Mouse (Mus musculus): ENCODE measurements around the gene Il12rb1. TPM values are rescaled to one million over a fixed set of nuclear protein-coding genes. Genes with fewer than 3 reads are reported as not detected.

The Il12rb1 gene
- polyA plus RNA-seq, 1 experiment, result 6.5 TPM

GRCm38 (mm10) chr8:70769359-70769758 lies 38.9 kb upstream of the Il12rb1 start:
- H3K4me2 ChIP-seq (ENCODE audit: low read depth), result no peak overlapping the region
- no peaks in the 10 kb centered on the region for H3K79me2 ChIP-seq (ENCODE audit: control insufficient read depth, insufficient read depth)
- no peak overlapping the region for H3ac ChIP-seq (ENCODE audit: control insufficient read depth, insufficient read length)
- H3K27me3 ChIP-seq (ENCODE audit: control insufficient read depth, insufficient read depth, insufficient read length), result no peaks in the 10 kb centered on the region
- TF ChIP-seq TCF12 (IDR thresholded peaks at IDR 0.05; ENCODE audit: insufficient read depth, poor library complexity, severe bottlenecking) (no peak), USF1 (IDR thresholded peaks at IDR 0.05; ENCODE audit: low read depth) (no peak), MYOG (IDR thresholded peaks at IDR 0.05; ENCODE audit: control insufficient read depth in 1 of 3, insufficient read depth in 1 of 3, insufficient read length in 2 of 3, low read depth in 2 of 3) (peak in 1 of 3 experiments; percentile 68), SRF (IDR thresholded peaks at IDR 0.05; ENCODE audit: control insufficient read depth, insufficient read length, low read depth) (no peak), MYOD1 (IDR thresholded peaks at IDR 0.05; ENCODE audit: control insufficient read depth in 1 of 3, insufficient read length in 2 of 3, low read depth in 2 of 3) (peak in 2 of 3 experiments; percentile 20 to 48), E2F4 (IDR thresholded peaks at IDR 0.05; ENCODE audit: insufficient read depth) (no peak), MAX (IDR thresholded peaks at IDR 0.05; ENCODE audit: low read depth) (no peak), POLR2A (IDR thresholded peaks at IDR 0.05; ENCODE audit: insufficient read length, low read depth) (peak; percentile 36), REST (IDR thresholded peaks at IDR 0.05; ENCODE audit: insufficient read depth, insufficient read length) (no peak), POLR2AphosphoS2 (IDR thresholded peaks at IDR 0.05; ENCODE audit: insufficient read length, low read depth) (peak; percentile 68), CEBPB (IDR thresholded peaks at IDR 0.05; ENCODE audit: insufficient read depth, poor library complexity, severe bottlenecking) (no peak), TCF3 (IDR thresholded peaks at IDR 0.05; ENCODE audit: insufficient read length, low read depth) (no peak)
- H3K4me3 ChIP-seq, result no peak overlapping the region
- H3K36me3 ChIP-seq (ENCODE audit: control insufficient read depth, insufficient read depth), result peaks cover 6% of the 10 kb centered on the region

GRCm38 (mm10) chr8:70769858-70770257 lies 38.4 kb upstream of the Il12rb1 start:
- Histone ChIP-seq H3K79me2 (ENCODE audit: control insufficient read depth, insufficient read depth) (no peaks in the 10 kb centered on the region), H3K4me2 (ENCODE audit: low read depth) (no peak overlapping the region), H3ac (ENCODE audit: control insufficient read depth, insufficient read length) (no peak overlapping the region), H3K27me3 (ENCODE audit: control insufficient read depth, insufficient read depth, insufficient read length) (no peaks in the 10 kb centered on the region), H3K36me3 (ENCODE audit: control insufficient read depth, insufficient read depth) (peaks cover 6% of the 10 kb centered on the region), H3K4me3 (no peak overlapping the region)
- TF ChIP-seq MAX (IDR thresholded peaks at IDR 0.05; ENCODE audit: low read depth), result no peak
- TF ChIP-seq E2F4 (IDR thresholded peaks at IDR 0.05; ENCODE audit: insufficient read depth), result no peak
- no peak for TF ChIP-seq SRF (IDR thresholded peaks at IDR 0.05; ENCODE audit: control insufficient read depth, insufficient read length, low read depth)
- TF ChIP-seq REST (IDR thresholded peaks at IDR 0.05; ENCODE audit: insufficient read depth, insufficient read length), result no peak
- no peak for TF ChIP-seq TCF3 (IDR thresholded peaks at IDR 0.05; ENCODE audit: insufficient read length, low read depth)
- no peak for TF ChIP-seq USF1 (IDR thresholded peaks at IDR 0.05; ENCODE audit: low read depth)

- peaks cover 8% of the 10 kb centered on the region for H3K79me2 ChIP-seq (ENCODE audit: control insufficient read depth, insufficient read depth)
- TF ChIP-seq MYOD1 (IDR thresholded peaks at IDR 0.05; ENCODE audit: control insufficient read depth in 1 of 3, insufficient read length in 2 of 3, low read depth in 2 of 3) (no peak), TCF12 (IDR thresholded peaks at IDR 0.05; ENCODE audit: insufficient read depth, poor library complexity, severe bottlenecking) (no peak), USF1 (IDR thresholded peaks at IDR 0.05; ENCODE audit: low read depth) (no peak), TCF3 (IDR thresholded peaks at IDR 0.05; ENCODE audit: insufficient read length, low read depth) (no peak), MAX (IDR thresholded peaks at IDR 0.05; ENCODE audit: low read depth) (no peak), MYOG (IDR thresholded peaks at IDR 0.05; ENCODE audit: control insufficient read depth in 1 of 3, insufficient read depth in 1 of 3, insufficient read length in 2 of 3, low read depth in 2 of 3) (no peak), CEBPB (IDR thresholded peaks at IDR 0.05; ENCODE audit: insufficient read depth, poor library complexity, severe bottlenecking) (no peak), E2F4 (IDR thresholded peaks at IDR 0.05; ENCODE audit: insufficient read depth) (no peak), SRF (IDR thresholded peaks at IDR 0.05; ENCODE audit: control insufficient read depth, insufficient read length, low read depth) (no peak), REST (IDR thresholded peaks at IDR 0.05; ENCODE audit: insufficient read depth, insufficient read length) (no peak), POLR2A (IDR thresholded peaks at IDR 0.05; ENCODE audit: insufficient read length, low read depth) (no peak), POLR2AphosphoS2 (IDR thresholded peaks at IDR 0.05; ENCODE audit: insufficient read length, low read depth) (no peak)
- H3K4me2 ChIP-seq (ENCODE audit: low read depth), result no peak overlapping the region
- no peak overlapping the region for H3ac ChIP-seq (ENCODE audit: control insufficient read depth, insufficient read length)
- H3K36me3 ChIP-seq (ENCODE audit: control insufficient read depth, insufficient read depth), result peaks cover 6% of the 10 kb centered on the region
- H3K27me3 ChIP-seq (ENCODE audit: control insufficient read depth, insufficient read depth, insufficient read length), result no peaks in the 10 kb centered on the region
- H3K4me3 ChIP-seq, result no peak overlapping the region
Measured at GRCm38 (mm10) chr8:70770748-70771147, 37.5 kb upstream of the Il12rb1 start.

- Histone ChIP-seq H3K27me3 (ENCODE audit: control insufficient read depth, insufficient read depth, insufficient read length) (no peaks in the 10 kb centered on the region), H3K4me2 (ENCODE audit: low read depth) (no peak overlapping the region), H3K36me3 (ENCODE audit: control insufficient read depth, insufficient read depth) (peaks cover 6% of the 10 kb centered on the region), H3K4me3 (no peak overlapping the region), H3ac (ENCODE audit: control insufficient read depth, insufficient read length) (no peak overlapping the region), H3K79me2 (ENCODE audit: control insufficient read depth, insufficient read depth) (peaks cover 13% of the 10 kb centered on the region)
- peak in 2 of 3 experiments; percentile 53 to 84 for TF ChIP-seq MYOD1 (IDR thresholded peaks at IDR 0.05; ENCODE audit: control insufficient read depth in 1 of 3, insufficient read length in 2 of 3, low read depth in 2 of 3)
- peak in 2 of 3 experiments; percentile 49 to 74 for TF ChIP-seq MYOG (IDR thresholded peaks at IDR 0.05; ENCODE audit: control insufficient read depth in 1 of 3, insufficient read depth in 1 of 3, insufficient read length in 2 of 3, low read depth in 2 of 3)
- TF ChIP-seq REST (IDR thresholded peaks at IDR 0.05; ENCODE audit: insufficient read depth, insufficient read length), result no peak
- no peak for TF ChIP-seq TCF3 (IDR thresholded peaks at IDR 0.05; ENCODE audit: insufficient read length, low read depth)
- no peak for TF ChIP-seq TCF12 (IDR thresholded peaks at IDR 0.05; ENCODE audit: insufficient read depth, poor library complexity, severe bottlenecking)
- no peak for TF ChIP-seq E2F4 (IDR thresholded peaks at IDR 0.05; ENCODE audit: insufficient read depth)
Measured at GRCm38 (mm10) chr8:70771217-70771616, 37.0 kb upstream of the Il12rb1 start.

- Histone ChIP-seq H3K4me2 (ENCODE audit: low read depth) (peak overlapping the region; percentile 87), H3K79me2 (ENCODE audit: control insufficient read depth, insufficient read depth) (peaks cover 14% of the 10 kb centered on the region), H3K36me3 (ENCODE audit: control insufficient read depth, insufficient read depth) (peaks cover 6% of the 10 kb centered on the region), H3K27me3 (ENCODE audit: control insufficient read depth, insufficient read depth, insufficient read length) (no peaks in the 10 kb centered on the region), H3K4me3 (no peak overlapping the region), H3ac (ENCODE audit: control insufficient read depth, insufficient read length) (no peak overlapping the region)
- TF ChIP-seq E2F4 (IDR thresholded peaks at IDR 0.05; ENCODE audit: insufficient read depth) (no peak), POLR2AphosphoS2 (IDR thresholded peaks at IDR 0.05; ENCODE audit: insufficient read length, low read depth) (peak; percentile 32)
Measured at GRCm38 (mm10) chr8:70772075-70772474, 36.2 kb upstream of the Il12rb1 start.

All from myocyte (in vitro differentiated cells).